Mouse (Mus musculus): Measurements from ENCODE around the gene Letm1. TPM values are rescaled to one million over a fixed set of nuclear protein-coding genes. Genes with fewer than 3 reads are reported as not detected.

Gene Letm1
- polyA plus RNA-seq, 1 experiment: 127 TPM

- TF ChIP-seq POLR2A (IDR thresholded peaks at IDR 0.05; ENCODE audit: low read depth, low read length) (no peak), CTCF (IDR thresholded peaks at IDR 0.05; ENCODE audit: extremely low read depth, insufficient read length, insufficient replicate concordance, low read depth, low read length) (no peak)
- H3K27me3 ChIP-seq (ENCODE audit: control insufficient read depth, insufficient read depth, low read length): no peaks in the 10 kb centered on the region
- H3K4me1 ChIP-seq (ENCODE audit: control insufficient read depth, insufficient read depth, insufficient read length, low read length): peaks cover 6% of the 10 kb centered on the region
- H3K27ac ChIP-seq (ENCODE audit: insufficient read depth, low read depth, low read length): no peak overlapping the region
- no peak overlapping the region for H3K4me3 ChIP-seq (ENCODE audit: low read depth, low read length)
- 88% methylated on average over 7 of the region's 7 CpGs for WGBS
- H3K36me3 ChIP-seq (ENCODE audit: control insufficient read depth, insufficient read depth, low read length): peaks cover 21% of the 10 kb centered on the region; the same call in 1 of the 2 replicates
These were observed 53.8 kb downstream of the Letm1 start for GRCm38 (mm10) chr5:33728841-33729240.

- H3K27me3 ChIP-seq (ENCODE audit: control insufficient read depth, insufficient read depth, low read length): no peaks in the 10 kb centered on the region
- no peak overlapping the region for H3K4me3 ChIP-seq (ENCODE audit: low read depth, low read length)
- no peak for TF ChIP-seq CTCF (IDR thresholded peaks at IDR 0.05; ENCODE audit: extremely low read depth, insufficient read length, insufficient replicate concordance, low read depth, low read length)
- no peak for TF ChIP-seq POLR2A (IDR thresholded peaks at IDR 0.05; ENCODE audit: low read depth, low read length)
- WGBS: 61% methylated on average over 1 of the region's 1 CpGs
- peaks cover 13% of the 10 kb centered on the region for H3K4me1 ChIP-seq (ENCODE audit: control insufficient read depth, insufficient read depth, insufficient read length, low read length)
- no peak overlapping the region for H3K27ac ChIP-seq (ENCODE audit: insufficient read depth, low read depth, low read length)
- H3K36me3 ChIP-seq (ENCODE audit: control insufficient read depth, insufficient read depth, low read length): peaks cover 9% of the 10 kb centered on the region; the same call in 1 of the 2 replicates
These were observed 55.7 kb downstream of the Letm1 start for GRCm38 (mm10) chr5:33726891-33727290.

- no peak overlapping the region for H3K27ac ChIP-seq (ENCODE audit: insufficient read depth, low read depth, low read length)
- TF ChIP-seq CTCF (IDR thresholded peaks at IDR 0.05; ENCODE audit: extremely low read depth, insufficient read length, insufficient replicate concordance, low read depth, low read length) (no peak), POLR2A (IDR thresholded peaks at IDR 0.05; ENCODE audit: low read depth, low read length) (no peak)
- H3K4me3 ChIP-seq (ENCODE audit: low read depth, low read length): no peak overlapping the region
- WGBS: 94% methylated on average over 7 of the region's 7 CpGs
- H3K36me3 ChIP-seq (ENCODE audit: control insufficient read depth, insufficient read depth, low read length): peaks cover 7% of the 10 kb centered on the region; the same call in 1 of the 2 replicates
- 0 out of 2 replicates have a peak, but pooled peaks cover 3% of the 10 kb centered on the region for H3K27me3 ChIP-seq (ENCODE audit: control insufficient read depth, insufficient read depth, low read length)
- H3K4me1 ChIP-seq (ENCODE audit: control insufficient read depth, insufficient read depth, insufficient read length, low read length): peaks cover 16% of the 10 kb centered on the region
These were observed 56.5 kb downstream of the Letm1 start for GRCm38 (mm10) chr5:33726081-33726647.

- Histone ChIP-seq H3K4me3 (ENCODE audit: low read depth, low read length) (peak overlapping the region; percentile 64), H3K27me3 (ENCODE audit: control insufficient read depth, insufficient read depth, low read length) (0 out of 2 replicates have a peak, but pooled peaks cover 3% of the 10 kb centered on the region), H3K27ac (ENCODE audit: insufficient read depth, low read depth, low read length) (peak overlapping the region; percentile 62), H3K36me3 (ENCODE audit: control insufficient read depth, insufficient read depth, low read length) (no peaks in the 10 kb centered on the region), H3K4me1 (ENCODE audit: control insufficient read depth, insufficient read depth, insufficient read length, low read length) (peaks cover 26% of the 10 kb centered on the region)
- WGBS: 14% methylated on average over 36 of the region's 36 CpGs
- no peak for TF ChIP-seq POLR2A (IDR thresholded peaks at IDR 0.05; ENCODE audit: low read depth, low read length)
- no peak for TF ChIP-seq CTCF (IDR thresholded peaks at IDR 0.05; ENCODE audit: extremely low read depth, insufficient read length, insufficient replicate concordance, low read depth, low read length)
These were observed 58.8 kb downstream of the Letm1 start for GRCm38 (mm10) chr5:33723641-33724465.

DNA sequence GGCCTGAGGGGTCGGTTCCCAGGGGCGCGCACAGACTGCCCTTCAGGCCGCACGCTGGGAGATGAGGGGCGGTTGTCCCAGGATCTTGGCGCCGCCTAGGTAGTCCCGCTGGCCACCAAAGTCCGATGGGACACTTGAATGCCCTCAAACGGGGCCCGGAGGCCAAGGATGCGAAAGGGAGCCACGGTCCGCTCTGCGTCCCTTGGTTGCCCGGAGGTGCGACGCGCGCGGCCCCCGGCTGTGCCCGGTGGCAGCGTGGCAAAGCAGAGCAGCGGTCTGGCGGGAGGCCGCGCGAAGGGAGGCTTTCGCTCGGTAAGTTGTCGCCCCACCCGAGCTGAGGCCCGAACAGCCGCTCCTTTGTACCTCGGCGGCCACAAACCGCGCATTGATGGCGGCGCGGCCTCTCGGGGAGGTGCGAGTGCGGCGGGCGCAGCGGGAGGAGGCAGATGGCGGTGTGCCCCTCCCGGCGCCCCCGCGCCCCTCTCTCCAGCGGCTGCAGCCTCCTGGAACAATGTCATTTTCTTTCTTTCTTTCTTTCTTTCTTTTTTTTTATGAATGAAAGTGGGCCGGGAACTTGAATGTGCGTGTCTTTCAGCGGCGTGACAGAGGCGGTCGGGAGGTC lies 59.5 kb downstream of the Letm1 start:
- Histone ChIP-seq H3K4me3 (ENCODE audit: low read depth, low read length) (peak overlapping the region; percentile 64), H3K36me3 (ENCODE audit: control insufficient read depth, insufficient read depth, low read length) (no peaks in the 10 kb centered on the region), H3K27me3 (ENCODE audit: control insufficient read depth, insufficient read depth, low read length) (0 out of 2 replicates have a peak, but pooled peaks cover 3% of the 10 kb centered on the region), H3K4me1 (ENCODE audit: control insufficient read depth, insufficient read depth, insufficient read length, low read length) (peaks cover 26% of the 10 kb centered on the region), H3K27ac (ENCODE audit: insufficient read depth, low read depth, low read length) (peak overlapping the region; percentile 62)
- under 1% methylated on average over 61 of the region's 61 CpGs for WGBS
- TF ChIP-seq CTCF (IDR thresholded peaks at IDR 0.05; ENCODE audit: extremely low read depth, insufficient read length, insufficient replicate concordance, low read depth, low read length): no peak
- TF ChIP-seq POLR2A (IDR thresholded peaks at IDR 0.05; ENCODE audit: low read depth, low read length): no peak

DNA sequence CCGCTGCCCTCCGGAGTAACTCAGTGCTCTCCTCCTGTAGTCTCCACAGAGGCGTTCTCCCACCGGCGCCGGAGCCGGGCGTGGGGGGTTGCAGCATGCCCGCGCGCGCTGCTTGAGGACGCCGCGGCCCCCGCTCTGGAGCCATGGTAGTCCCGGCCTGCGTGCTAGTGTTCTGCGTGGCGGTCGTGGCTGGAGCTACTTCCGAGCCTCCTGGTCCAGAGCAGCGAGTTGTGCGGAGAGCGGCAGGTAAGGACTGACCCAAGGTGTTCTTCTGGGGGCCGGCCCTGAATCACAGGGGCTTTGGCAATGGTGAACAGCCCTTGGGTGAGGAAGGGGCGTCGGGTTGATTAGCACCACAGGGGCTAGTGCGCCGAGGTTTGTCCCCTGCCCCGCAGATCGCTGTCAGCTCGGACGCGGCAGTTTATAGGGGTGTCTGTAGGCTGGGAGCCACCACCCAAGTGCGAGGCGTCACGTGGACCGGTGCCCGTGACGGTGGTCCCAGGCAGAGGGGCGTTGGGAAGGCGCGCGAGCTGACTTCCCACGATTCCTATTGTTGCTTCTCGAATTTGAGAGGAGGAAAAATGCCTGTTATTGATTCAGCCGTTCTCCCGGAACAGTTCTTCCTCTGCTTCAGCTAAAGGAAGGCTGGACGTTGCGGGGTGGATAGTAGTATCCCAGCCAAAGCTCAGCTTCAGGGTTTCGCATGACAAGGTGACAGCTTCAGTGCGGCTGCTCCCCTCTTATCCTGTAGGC lies 60.2 kb downstream of the Letm1 start:
- H3K27me3 ChIP-seq (ENCODE audit: control insufficient read depth, insufficient read depth, low read length): 0 out of 2 replicates have a peak, but pooled peaks cover 3% of the 10 kb centered on the region
- no peaks in the 10 kb centered on the region for H3K36me3 ChIP-seq (ENCODE audit: control insufficient read depth, insufficient read depth, low read length)
- peaks cover 26% of the 10 kb centered on the region for H3K4me1 ChIP-seq (ENCODE audit: control insufficient read depth, insufficient read depth, insufficient read length, low read length)
- H3K4me3 ChIP-seq (ENCODE audit: low read depth, low read length): peak overlapping the region; percentile 64
- under 1% methylated on average over 53 of the region's 53 CpGs for WGBS
- H3K27ac ChIP-seq (ENCODE audit: insufficient read depth, low read depth, low read length): no peak overlapping the region
- TF ChIP-seq POLR2A (IDR thresholded peaks at IDR 0.05; ENCODE audit: low read depth, low read length) (no peak), CTCF (IDR thresholded peaks at IDR 0.05; ENCODE audit: extremely low read depth, insufficient read length, insufficient replicate concordance, low read depth, low read length) (no peak)
